Mouse (Mus musculus) ovary, adult 10 weeks (tissue): Measurements from ENCODE around the gene Snapc3. TPM values are rescaled to one million over a fixed set of nuclear protein-coding genes. Genes with fewer than 3 reads are reported as not detected.

Source experiments
- polyA plus RNA-seq: library from polyadenylated mRNA; stranded (reverse); fragments of 350-450 nt; fragmentation: Illumina TruSeq; extraction: RNeasy Lipid Tissue Mini Kit (QIAGEN cat#74804); gene quantifications from one replicate; pipeline ENCODE4 v1.2.3, GENCODE M21; 2014

Snapc3 gene
- 37.8 TPM for polyA plus RNA-seq

DNA sequence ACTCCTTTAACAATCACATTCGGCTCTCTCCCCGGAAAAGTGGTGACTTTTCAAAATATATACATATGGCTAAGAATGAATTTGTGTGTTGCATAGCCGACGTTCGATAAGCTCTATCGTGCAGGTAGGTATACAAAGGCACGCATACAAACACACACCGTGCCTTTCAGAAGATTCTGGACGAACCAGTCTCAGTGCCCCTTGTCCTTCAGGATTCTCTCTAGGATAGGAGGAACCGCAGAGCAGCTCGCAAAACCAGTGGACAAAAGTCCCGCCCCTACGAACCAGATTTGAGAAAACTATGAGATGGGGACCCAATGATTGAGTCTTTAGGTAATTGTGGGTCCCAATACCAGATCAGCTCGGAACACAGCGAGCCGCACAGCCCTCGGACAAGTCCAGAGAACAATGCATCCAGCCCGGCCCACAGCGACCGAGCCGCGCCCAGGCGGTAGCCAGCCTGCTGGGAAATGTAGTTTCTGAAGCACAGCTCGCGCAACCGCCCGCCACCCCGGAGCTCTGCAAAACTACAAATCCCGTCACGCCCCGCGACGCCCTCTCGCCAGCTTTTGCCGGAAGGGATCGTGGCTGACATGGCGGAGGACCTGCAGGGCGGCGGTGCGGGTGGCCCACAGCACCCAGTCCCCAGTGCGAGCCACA, at the start of gene Snapc3:
TSS of gene Snapc3 (plus strand) at position 565 of the 660 bp plus-strand sequence.

DNA sequence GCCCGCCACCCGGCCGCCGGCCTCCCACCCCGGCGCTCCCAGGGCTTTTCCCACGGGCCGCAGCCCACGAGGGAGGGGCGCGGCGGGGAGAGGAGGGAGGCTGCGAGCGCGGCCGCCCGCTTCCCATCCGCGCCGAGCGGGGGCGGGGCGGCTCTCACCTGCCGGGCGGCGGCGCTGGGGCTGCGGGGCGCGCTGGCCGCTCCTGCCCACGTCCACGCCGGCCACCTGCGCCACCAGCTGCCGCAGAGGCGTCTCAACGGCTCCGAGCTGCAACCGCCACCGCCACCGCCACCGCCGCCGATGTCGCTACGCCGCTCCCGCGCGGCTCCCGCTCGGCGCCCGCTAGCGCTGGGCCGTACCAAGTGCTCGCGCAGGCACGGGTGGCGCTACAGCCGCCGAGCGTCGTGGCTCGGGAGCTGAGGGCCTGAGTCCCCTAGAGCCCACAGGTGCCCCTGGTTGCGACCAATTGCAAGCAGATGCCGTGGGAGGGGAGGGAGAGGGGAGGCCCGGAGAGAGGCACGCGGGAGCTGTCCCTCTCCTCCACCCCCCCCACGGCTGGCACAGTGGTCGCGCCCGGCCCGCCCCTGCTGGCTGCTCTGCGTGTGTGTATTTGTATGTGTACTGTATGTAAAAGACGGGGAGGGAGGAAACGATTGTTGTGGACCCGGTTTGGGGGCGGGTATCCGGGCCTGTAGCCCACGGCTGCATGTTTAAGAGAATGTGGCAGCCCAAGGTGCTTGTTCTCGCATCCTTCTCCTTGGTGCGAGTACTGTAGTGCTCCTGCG, 68.8 kb downstream of the Snapc3 start, which contains the start of gene Psip1:
TSS of gene Psip1 (minus strand) at position 343 of the 785 bp plus-strand sequence.

Other genes with a start within 250 kb of the Snapc3 start
- 26.0 TPM for gene Ttc39b, start 93.5 kb upstream of the Snapc3 start, polyA plus RNA-seq
- gene Psip1, start 68.7 kb downstream of the Snapc3 start, polyA plus RNA-seq, result 513 TPM
- 7.3 TPM for gene Ccdc171, start 107.8 kb downstream of the Snapc3 start, polyA plus RNA-seq